Mouse (Mus musculus): ENCODE data around the gene Clcn2. TPM values are rescaled to one million over a fixed set of nuclear protein-coding genes. Genes with fewer than 3 reads are reported as not detected.

Gene Clcn2
- polyA plus RNA-seq, 1 experiment, result 17.3 TPM

- DNase-seq (ENCODE audit: low read depth), result no peak
Observed at GRCm38 (mm10) chr16:20722736-20723135, 5.2 kb upstream of the Clcn2 start.

GRCm38 (mm10) chr16:20721808-20722207, 4.3 kb upstream of the Clcn2 start:
- no peak for DNase-seq (ENCODE audit: low read depth)

GRCm38 (mm10) chr16:20717978-20718670, 578 bp upstream of the Clcn2 start:
- no peak for DNase-seq (ENCODE audit: low read depth)

- no peak for DNase-seq (ENCODE audit: low read depth)
Observed at GRCm38 (mm10) chr16:20716841-20717180, 735 bp downstream of the Clcn2 start.

GRCm38 (mm10) chr16:20715976-20716840, 1.3 kb downstream of the Clcn2 start:
- DNase-seq (ENCODE audit: low read depth), result no peak

GRCm38 (mm10) chr16:20715566-20715965, 2.0 kb downstream of the Clcn2 start:
- DNase-seq (ENCODE audit: low read depth), result no peak

- no peak for DNase-seq (ENCODE audit: low read depth)
Observed at GRCm38 (mm10) chr16:20715161-20715560, 2.4 kb downstream of the Clcn2 start.

GRCm38 (mm10) chr16:20714307-20715080, 3.1 kb downstream of the Clcn2 start:
- DNase-seq (ENCODE audit: low read depth), result no peak

GRCm38 (mm10) chr16:20712889-20713288, 4.7 kb downstream of the Clcn2 start:
- DNase-seq (ENCODE audit: low read depth), result no peak

- DNase-seq (ENCODE audit: low read depth), result no peak
Observed at GRCm38 (mm10) chr16:20712190-20712589, 5.4 kb downstream of the Clcn2 start.

GRCm38 (mm10) chr16:20710810-20711209, 6.7 kb downstream of the Clcn2 start:
- DNase-seq (ENCODE audit: low read depth), result no peak

GRCm38 (mm10) chr16:20710370-20710769, 7.2 kb downstream of the Clcn2 start:
- DNase-seq (ENCODE audit: low read depth), result no peak

- DNase-seq (ENCODE audit: low read depth), result no peak
Observed at GRCm38 (mm10) chr16:20708939-20709734, 8.4 kb downstream of the Clcn2 start.

GRCm38 (mm10) chr16:20708220-20708938, 9.2 kb downstream of the Clcn2 start:
- DNase-seq (ENCODE audit: low read depth), result no peak

- no peak for DNase-seq (ENCODE audit: low read depth)
Observed at GRCm38 (mm10) chr16:20706407-20707055, 11.0 kb downstream of the Clcn2 start.

- DNase-seq (ENCODE audit: low read depth), result no peak
Observed at GRCm38 (mm10) chr16:20705786-20706185, 11.8 kb downstream of the Clcn2 start.

- no peak for DNase-seq (ENCODE audit: low read depth)
Observed at GRCm38 (mm10) chr16:20703699-20704400, 13.7 kb downstream of the Clcn2 start.

- no peak for DNase-seq (ENCODE audit: low read depth)
Observed at GRCm38 (mm10) chr16:20703071-20703470, 14.5 kb downstream of the Clcn2 start.

- no peak for DNase-seq (ENCODE audit: low read depth)
Observed at GRCm38 (mm10) chr16:20702522-20702893, 15.0 kb downstream of the Clcn2 start.
